Mouse (Mus musculus): ENCODE results near the gene Ccdc12.

DNA sequence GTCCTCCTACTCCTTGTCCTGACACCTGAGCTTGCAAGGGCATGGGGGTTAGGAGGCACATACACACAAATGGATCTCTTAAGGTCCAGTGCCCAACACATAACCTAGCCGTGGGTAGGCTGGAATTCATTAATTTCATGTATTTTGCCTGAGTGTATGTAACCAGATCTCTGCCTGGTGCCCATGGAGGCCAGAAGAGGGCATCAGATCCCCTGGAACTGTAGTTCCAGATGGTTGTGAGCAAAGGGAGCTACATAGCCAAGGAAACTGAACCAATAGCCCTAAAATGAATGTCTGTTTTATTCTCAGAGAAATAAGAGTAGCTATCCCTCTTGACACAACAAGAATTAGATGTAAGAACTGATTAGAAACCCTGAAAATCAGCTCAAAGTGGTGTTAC is 59.1 kb downstream of the Ccdc12 start:
- TF ChIP-seq FLI1 (IDR thresholded peaks at IDR 0.05; ENCODE audit: low read length): no peak
- no peak for TF ChIP-seq GATA1 (IDR thresholded peaks at IDR 0.05; ENCODE audit: borderline replicate concordance, low read length)

Measured in megakaryocyte, embryonic 14.5 days (primary cell).